Mouse (Mus musculus) kidney, adult 2 months (tissue): ENCODE measurements at regions not wholly inside any gene's neighbourhood (a gene's known extent, or its start where the extent isn't known, plus 50 kb on each side); places are given as distances from the start of the nearest gene placed in this dataset.

Experiments used
- CTCF ChIP-seq: fragments of 200-500 bp; conservative IDR thresholded peaks from 2 replicates; pipeline ENCODE4 v1.5.1; 2011; ENCODE audit warnings: low read depth, mild to moderate bottlenecking, control low read depth, low read length, moderate library complexity, mixed read lengths; ENCODE audit not compliant: insufficient read depth, insufficient read length
- POLR2A ChIP-seq: fragments of 200-500 bp; IDR thresholded peaks from one replicate; pipeline ENCODE4 v1.6.1; 2011; ENCODE audit warnings: low read depth, low read length, control low read depth

- TF ChIP-seq CTCF (no peak), POLR2A (no peak)
Observed at GRCm38 (mm10) chrX:12306940-12307339, 146.8 kb upstream of the Bcor start.
